Comparison of ENCODE assay signal across 9 mouse cellular contexts in the genomic region with DNA sequence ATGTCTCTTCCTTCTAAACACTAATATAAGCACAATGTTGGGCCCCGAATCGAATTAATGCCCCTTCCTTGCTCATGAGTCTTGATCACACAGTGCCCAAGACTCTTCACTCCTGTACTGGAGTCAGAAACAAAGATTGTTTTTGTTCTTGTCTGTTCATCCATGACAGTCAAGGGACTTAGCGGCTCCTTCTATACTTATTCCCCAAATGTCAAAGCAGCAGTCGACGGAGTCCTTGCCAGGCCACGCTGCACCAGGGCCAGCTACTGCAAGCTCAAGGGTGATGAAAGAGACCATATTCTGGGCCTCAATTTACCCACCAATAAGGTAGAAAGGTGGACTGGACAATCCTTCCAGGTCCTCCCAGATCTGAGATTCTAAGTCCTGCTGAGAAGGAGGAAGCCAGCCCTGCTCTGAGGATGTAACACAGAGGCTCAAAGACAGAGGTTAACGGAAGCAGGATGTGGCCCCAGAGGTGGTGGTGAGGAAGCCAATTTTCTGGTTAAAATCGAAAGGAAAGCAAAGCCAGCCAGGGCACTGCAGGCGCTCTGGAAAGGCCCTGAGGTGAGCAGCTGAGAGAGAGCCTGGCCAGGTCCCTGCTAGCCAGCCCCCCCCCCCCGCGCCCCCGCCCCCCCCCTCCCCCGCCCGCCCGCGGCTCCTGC. TPM values are rescaled to one million over a fixed set of nuclear protein-coding genes. Genes with fewer than 3 reads are reported as not detected.
A peak's percentile ranks its signal among the peaks of the same experiment; 100 is the strongest.
DNase-seq lines count a peak whose midpoint lies in the region; ATAC-seq and TF ChIP-seq lines count a peak whose summit lies in the region.
"Had no signal": no experiment of that assay in that cellular context is flagged by ENCODE, and none has a peak within 500 bp of the region (broad histone marks: within the 10 kb centered on the region; RNA-seq: fewer than 3 reads in every experiment).

No protein-coding gene starts in this region.

- no peak overlapping the region for H3K9ac ChIP-seq in embryonic facial prominence, embryonic 12.5 days

- peaks cover 55% of the 10 kb centered on the region for H3K4me1 ChIP-seq in embryonic facial prominence, embryonic 12.5 days
- H3K4me1 ChIP-seq in kidney, adult 2 months (ENCODE audit: control insufficient read depth, insufficient read depth, low read length), result no peaks in the 10 kb centered on the region

- WGBS in embryonic facial prominence, embryonic 12.5 days, result 26% methylated on average over 11 of the region's 16 CpGs
- 33% methylated on average over 14 of the region's 16 CpGs for WGBS in kidney, adult 2 months

- no peak for ATAC-seq in embryonic facial prominence, embryonic 12.5 days (ENCODE audit: insufficient number of reproducible peaks, insufficient read depth, low FRiP score, low TSS enrichment)

- peaks cover 3% of the 10 kb centered on the region; the same call in 1 of the 2 replicates for H3K36me3 ChIP-seq in embryonic facial prominence, embryonic 12.5 days
- no peaks in the 10 kb centered on the region for H3K36me3 ChIP-seq in kidney, adult 2 months (ENCODE audit: control insufficient read depth, insufficient read depth, low read length)

- H3K9me3 ChIP-seq in embryonic facial prominence, embryonic 12.5 days, result no peaks in the 10 kb centered on the region

- H3K4me3 ChIP-seq in embryonic facial prominence, embryonic 12.5 days, result no peak overlapping the region
- H3K4me3 ChIP-seq in kidney, adult 2 months (ENCODE audit: insufficient read depth, low read depth, low read length), result no peak overlapping the region

- TF ChIP-seq POLR2A in kidney, adult 2 months (IDR thresholded peaks at IDR 0.05; ENCODE audit: low read depth, low read length), result no peak

- H3K4me2 ChIP-seq in embryonic facial prominence, embryonic 12.5 days (replicated peaks), result peak overlapping the region; percentile 13; the same call in 1 of the 2 replicates

- no peak overlapping the region for H3K27ac ChIP-seq in embryonic facial prominence, embryonic 12.5 days
- peak overlapping the region; percentile 39; the same call in 1 of the 2 replicates for H3K27ac ChIP-seq in kidney, adult 2 months (ENCODE audit: insufficient read depth, low read depth, low read length)

- TF ChIP-seq CTCF in kidney, adult 2 months (conservative IDR thresholded peaks at IDR 0.05; ENCODE audit: insufficient read depth, insufficient read length, low read depth, low read length), result no peak

- H3K27me3 ChIP-seq in embryonic facial prominence, embryonic 12.5 days, result no peaks in the 10 kb centered on the region
- no peaks in the 10 kb centered on the region for H3K27me3 ChIP-seq in kidney, adult 2 months (replicated peaks; ENCODE audit: control insufficient read depth, insufficient read depth, low read length)

- DNase-seq in adrenal gland, postnatal 14 days, result peak; percentile 61
- no peak for DNase-seq in adrenal gland, adult 8-10 months
- DNase-seq in 416B (ENCODE audit: low read depth), result peak; percentile 70
- peak; percentile 81 for DNase-seq in kidney, adult 2 months
- DNase-seq in lung, postnatal 10 days, result peak; percentile 56
- DNase-seq in urinary bladder, postnatal 10 days (ENCODE audit: low spot score), result no peak
- no peak for DNase-seq in gastrocnemius, postnatal 4 days (ENCODE audit: low spot score in 2 of 2)

RNA-seq across cellular contexts. Expression of a gene that starts 8.2 kb away (rescaled TPM):
- 172 and 203 TPM in 2 replicates for total RNA-seq in adrenal gland, postnatal 14 days (2021)
- 100 to 1,000 TPM in 3 of 4 experiments, 10 to 100 TPM in 1; 88.1 to 240 (median 162) TPM for total RNA-seq in adrenal gland, adult 8-10 months (2022)
- polyA plus RNA-seq in embryonic facial prominence, embryonic 12.5 days (2016; fragmentation: Nextera tagmentation; extraction: Ambion mirVana), result 62.2 and 62.5 TPM in 2 replicates
- 91.9 and 108 TPM in 2 replicates for polyA plus RNA-seq in kidney, adult 2 months (2012; rRNA removed)
- 10 to 100 TPM; 31.7 to 34.9 TPM for total RNA-seq in gastrocnemius, postnatal 4 days (2021)

RNA-seq across cellular contexts. Expression of a gene that starts 46.1 kb away (rescaled TPM):
- total RNA-seq in adrenal gland, postnatal 14 days (2021), result not detected in 2 replicates
- total RNA-seq in adrenal gland, adult 8-10 months (2022), result under 1 TPM in 1 of 4 experiments, not detected in 3; 0.12 TPM
- not detected in 2 replicates for polyA plus RNA-seq in embryonic facial prominence, embryonic 12.5 days (2016; fragmentation: Nextera tagmentation; extraction: Ambion mirVana)
- polyA plus RNA-seq in kidney, adult 2 months (2012; rRNA removed), result not detected in 2 replicates
- total RNA-seq in gastrocnemius, postnatal 4 days (2021), result not detected
- polyA plus RNA-seq: C2C12 had no signal

Comparison
In these comparisons a context has a peak if more than half of its experiments do, and no peak if none do; other contexts are left out.
1. DNase-seq: peak in adrenal gland, postnatal 14 days (single experiment), 416B (single experiment), kidney, adult 2 months (single experiment) and lung, postnatal 10 days (single experiment); none in adrenal gland, adult 8-10 months (single experiment), urinary bladder, postnatal 10 days (single experiment) and gastrocnemius, postnatal 4 days (0 of 2).